Mouse (Mus musculus): ENCODE results near the gene Dzip1. TPM values are rescaled to one million over a fixed set of nuclear protein-coding genes. Genes with fewer than 3 reads are reported as not detected.
A peak's percentile ranks its signal among the peaks of the same experiment; 100 is the strongest.

The Dzip1 gene
- 5.7 and 6.0 TPM in 2 replicates for polyA plus RNA-seq (2012; rRNA removed)

DNA sequence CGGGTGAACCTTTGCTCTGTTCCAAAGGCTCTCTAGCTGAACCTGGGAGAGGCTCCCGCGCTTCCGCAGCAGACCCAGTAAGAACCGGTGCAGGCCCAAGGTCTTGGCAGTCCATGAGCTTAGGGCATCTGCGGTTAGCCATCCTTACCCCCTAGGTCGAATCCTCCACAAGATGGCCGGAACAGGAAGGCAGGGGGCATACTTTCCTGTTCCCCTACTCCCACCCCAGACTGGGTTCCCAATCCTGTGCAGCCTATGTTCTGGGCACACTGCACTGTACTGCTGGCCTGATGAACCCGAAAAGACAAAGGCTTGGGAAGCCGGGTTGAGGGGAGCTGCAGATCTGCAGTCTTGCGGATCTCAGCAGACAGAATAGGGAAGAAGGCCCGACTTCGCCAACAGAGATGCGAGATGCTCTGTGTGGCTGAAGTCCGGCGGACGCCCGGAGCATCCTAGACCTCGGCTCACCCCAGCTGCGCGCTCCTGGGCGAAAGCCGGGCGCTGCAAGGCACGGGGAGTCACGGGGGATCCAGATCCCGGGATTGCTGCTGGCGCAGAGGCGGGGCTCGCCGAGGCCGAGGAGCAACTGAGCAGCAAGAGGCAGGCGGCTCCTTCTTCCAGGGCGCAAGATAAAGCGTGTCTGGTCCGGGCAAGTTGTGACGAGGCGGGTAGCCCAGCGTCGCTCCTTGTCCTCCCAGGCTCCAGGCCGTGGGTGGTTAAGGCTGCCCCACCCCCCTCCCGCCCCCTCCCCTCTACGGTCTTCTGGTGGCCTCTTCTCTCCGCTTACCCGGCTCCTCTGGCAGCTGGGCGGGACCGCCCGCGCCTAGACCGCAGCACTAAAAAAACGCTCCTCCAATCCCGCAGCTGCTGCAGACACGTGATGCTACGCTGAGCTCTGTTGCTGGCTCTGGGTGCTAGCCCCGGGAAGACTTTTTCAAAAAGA lies at the start of gene Dzip1:
Gene Dzip1 (minus strand): TSS at position 788 of the 943 bp plus-strand sequence.
- Histone ChIP-seq H3K4me3 (ENCODE audit: insufficient read depth, low read depth, low read length) (peak within 1 kb of the TSS; percentile 67), H3K36me3 (ENCODE audit: control insufficient read depth, insufficient read depth, low read length) (no peaks in the 10 kb centered on the region), H3K4me1 (ENCODE audit: control insufficient read depth, insufficient read depth, low read length) (peaks cover 4% of the 10 kb centered on the region), H3K27ac (ENCODE audit: insufficient read depth, low read depth, low read length) (no peak within 1 kb of the TSS), H3K27me3 (replicated peaks; ENCODE audit: control insufficient read depth, insufficient read depth, low read length) (no peaks in the 10 kb centered on the region; the same call in 1 of the 2 replicates)
- 4% methylated on average over 55 of the region's 55 CpGs for WGBS
- TF ChIP-seq CTCF (conservative IDR thresholded peaks at IDR 0.05; ENCODE audit: insufficient read depth, insufficient read length, low read depth, low read length) (no peak), POLR2A (IDR thresholded peaks at IDR 0.05; ENCODE audit: low read depth, low read length) (no peak)
- peak; percentile 70 for DNase-seq

DNA sequence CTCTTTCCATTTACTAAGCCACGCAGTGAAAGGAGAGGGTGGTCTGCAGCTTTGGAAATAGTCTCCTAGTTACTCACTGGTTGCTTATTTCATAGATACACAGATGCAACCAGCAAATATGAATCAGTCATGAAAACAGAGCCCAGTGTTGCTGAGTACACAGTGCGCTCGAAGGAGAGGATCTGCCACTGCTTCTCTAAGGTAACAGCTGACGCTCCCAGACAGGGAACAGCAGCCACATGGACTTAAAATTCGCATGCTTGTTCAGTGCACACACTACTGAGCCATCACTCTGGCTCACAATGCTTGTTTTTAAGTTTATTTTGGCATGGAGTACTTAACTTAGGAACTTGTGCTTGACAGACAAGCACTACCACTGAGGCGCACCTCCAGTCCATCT lies 47.0 kb upstream of the Dzip1 start:
- Histone ChIP-seq H3K27me3 (replicated peaks; ENCODE audit: control insufficient read depth, insufficient read depth, low read length) (no peaks in the 10 kb centered on the region), H3K27ac (ENCODE audit: insufficient read depth, low read depth, low read length) (no peak overlapping the region), H3K4me3 (ENCODE audit: insufficient read depth, low read depth, low read length) (no peak overlapping the region), H3K4me1 (ENCODE audit: control insufficient read depth, insufficient read depth, low read length) (no peaks in the 10 kb centered on the region), H3K36me3 (ENCODE audit: control insufficient read depth, insufficient read depth, low read length) (peaks cover 10% of the 10 kb centered on the region)
- WGBS: 91% methylated on average over 6 of the region's 6 CpGs
- DNase-seq: no peak
- TF ChIP-seq POLR2A (IDR thresholded peaks at IDR 0.05; ENCODE audit: low read depth, low read length) (no peak), CTCF (conservative IDR thresholded peaks at IDR 0.05; ENCODE audit: insufficient read depth, insufficient read length, low read depth, low read length) (no peak)

DNA sequence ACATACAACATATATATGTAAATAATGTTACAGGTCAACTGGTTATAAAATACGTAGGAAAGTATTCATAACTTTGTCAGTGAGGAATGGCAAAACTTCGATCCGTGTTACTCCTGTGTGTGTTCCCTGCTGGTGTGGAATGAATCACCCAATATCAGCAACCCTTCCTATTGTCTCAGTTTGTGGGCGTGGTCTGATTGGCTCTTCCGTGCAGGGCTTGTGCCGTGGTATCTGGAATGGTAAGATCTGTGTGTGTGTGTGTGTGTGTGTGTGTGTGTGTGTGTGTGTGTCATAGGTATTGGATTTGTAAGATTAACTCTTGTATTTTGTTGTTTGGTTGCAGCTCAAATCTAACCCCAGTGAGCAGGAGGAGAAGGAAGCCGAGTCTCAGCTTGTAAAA lies 42.4 kb upstream of the Dzip1 start:
- peaks cover 5% of the 10 kb centered on the region for H3K36me3 ChIP-seq (ENCODE audit: control insufficient read depth, insufficient read depth, low read length)
- H3K4me1 ChIP-seq (ENCODE audit: control insufficient read depth, insufficient read depth, low read length): no peaks in the 10 kb centered on the region
- no peak overlapping the region for H3K27ac ChIP-seq (ENCODE audit: insufficient read depth, low read depth, low read length)
- H3K4me3 ChIP-seq (ENCODE audit: insufficient read depth, low read depth, low read length): no peak overlapping the region
- TF ChIP-seq CTCF (conservative IDR thresholded peaks at IDR 0.05; ENCODE audit: insufficient read depth, insufficient read length, low read depth, low read length) (no peak), POLR2A (IDR thresholded peaks at IDR 0.05; ENCODE audit: low read depth, low read length) (no peak)
- 88% methylated on average over 7 of the region's 7 CpGs for WGBS
- DNase-seq: no peak
- H3K27me3 ChIP-seq (replicated peaks; ENCODE audit: control insufficient read depth, insufficient read depth, low read length): no peaks in the 10 kb centered on the region

DNA sequence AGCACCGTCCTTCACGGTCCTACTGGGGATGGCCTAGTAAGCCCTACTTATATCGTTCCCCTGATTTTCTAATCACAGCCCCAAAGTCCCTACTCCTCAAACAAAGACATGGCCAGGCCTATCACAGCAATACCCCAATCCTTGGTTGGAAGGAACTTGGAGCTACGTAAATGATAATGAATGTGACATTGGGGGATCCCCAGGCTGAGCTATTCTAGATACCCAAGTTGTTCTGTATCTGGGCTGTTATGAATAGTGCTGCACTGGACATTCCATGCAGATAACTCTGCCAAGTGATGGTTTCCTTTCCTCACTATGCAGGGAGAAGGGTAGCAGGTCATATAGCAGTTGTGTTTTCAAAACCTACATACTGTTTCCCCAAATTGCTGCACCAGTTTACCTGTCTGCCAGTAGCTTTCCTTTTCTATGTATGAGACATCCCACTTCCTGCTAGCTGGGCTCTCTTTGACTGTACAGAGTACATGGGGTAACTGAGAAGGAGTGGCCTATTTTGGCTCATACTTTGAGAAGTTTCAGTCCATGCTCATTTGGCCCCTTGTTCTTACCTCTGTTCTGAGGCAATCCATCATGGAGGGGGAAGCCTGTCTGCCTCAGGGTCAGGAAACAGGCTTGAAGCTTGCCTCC lies 40.2 kb upstream of the Dzip1 start:
- H3K27me3 ChIP-seq (replicated peaks; ENCODE audit: control insufficient read depth, insufficient read depth, low read length): no peaks in the 10 kb centered on the region
- H3K4me3 ChIP-seq (ENCODE audit: insufficient read depth, low read depth, low read length): no peak overlapping the region
- no peak for DNase-seq
- no peaks in the 10 kb centered on the region for H3K4me1 ChIP-seq (ENCODE audit: control insufficient read depth, insufficient read depth, low read length)
- TF ChIP-seq CTCF (conservative IDR thresholded peaks at IDR 0.05; ENCODE audit: insufficient read depth, insufficient read length, low read depth, low read length) (no peak), POLR2A (IDR thresholded peaks at IDR 0.05; ENCODE audit: low read depth, low read length) (no peak)
- peaks cover 5% of the 10 kb centered on the region for H3K36me3 ChIP-seq (ENCODE audit: control insufficient read depth, insufficient read depth, low read length)
- 91% methylated on average over 4 of the region's 4 CpGs for WGBS
- no peak overlapping the region for H3K27ac ChIP-seq (ENCODE audit: insufficient read depth, low read depth, low read length)

DNA sequence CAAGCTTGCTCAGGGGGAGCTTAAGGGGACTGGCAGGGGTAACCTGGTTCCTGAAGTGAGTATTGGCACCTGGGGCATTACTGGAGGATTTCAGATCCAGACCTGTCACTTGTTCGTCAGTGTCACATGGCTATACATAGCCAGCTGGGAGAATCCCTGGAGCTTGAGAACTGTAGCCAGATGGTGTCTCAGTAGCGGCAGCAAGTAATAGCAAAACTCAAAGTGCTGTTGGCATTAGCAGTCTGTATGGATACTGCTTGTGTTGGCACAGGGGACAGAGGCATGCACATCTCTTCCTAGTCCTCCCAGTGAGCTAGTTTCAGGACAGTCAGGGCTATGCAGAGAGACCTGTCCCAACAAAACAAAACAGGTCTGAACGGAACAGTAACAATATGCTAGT lies 32.8 kb upstream of the Dzip1 start:
- 92% methylated on average over 3 of the region's 3 CpGs for WGBS
- DNase-seq: no peak
- Histone ChIP-seq H3K27me3 (replicated peaks; ENCODE audit: control insufficient read depth, insufficient read depth, low read length) (no peaks in the 10 kb centered on the region), H3K27ac (ENCODE audit: insufficient read depth, low read depth, low read length) (no peak overlapping the region), H3K36me3 (ENCODE audit: control insufficient read depth, insufficient read depth, low read length) (peaks cover 12% of the 10 kb centered on the region), H3K4me3 (ENCODE audit: insufficient read depth, low read depth, low read length) (no peak overlapping the region), H3K4me1 (ENCODE audit: control insufficient read depth, insufficient read depth, low read length) (no peaks in the 10 kb centered on the region)
- no peak for TF ChIP-seq POLR2A (IDR thresholded peaks at IDR 0.05; ENCODE audit: low read depth, low read length)
- no peak for TF ChIP-seq CTCF (conservative IDR thresholded peaks at IDR 0.05; ENCODE audit: insufficient read depth, insufficient read length, low read depth, low read length)

DNA sequence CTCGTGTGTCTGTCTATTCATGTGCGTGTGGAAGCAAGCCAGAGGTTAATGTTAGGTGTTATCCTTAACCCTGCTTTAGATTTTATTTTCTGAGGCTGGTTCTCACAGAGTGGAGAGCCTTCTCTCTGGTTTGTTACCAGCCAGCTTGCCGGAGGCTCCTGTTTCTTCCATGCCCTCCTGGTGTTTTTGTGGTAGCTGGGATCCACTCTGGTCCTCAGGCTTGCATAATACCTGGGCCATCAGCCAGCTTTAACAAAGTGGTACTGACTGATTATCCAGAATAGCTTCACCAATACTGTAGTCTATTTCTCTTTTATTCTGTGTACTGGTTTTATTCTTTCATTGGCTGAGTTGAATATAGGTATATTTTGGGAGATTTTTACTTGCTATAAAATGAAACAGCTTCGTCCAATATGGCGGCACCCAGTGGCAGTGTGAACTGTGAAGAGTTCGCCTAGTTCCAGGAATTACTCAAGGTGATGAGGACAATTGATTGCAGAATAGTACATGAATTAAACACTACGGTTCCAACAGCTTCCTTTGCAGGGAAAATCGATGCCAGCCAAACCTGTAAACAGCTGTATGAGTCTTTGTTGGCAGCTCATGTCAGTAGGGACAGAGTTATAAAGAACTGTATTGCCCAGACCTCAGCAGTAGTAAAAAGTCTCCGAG lies 26.8 kb upstream of the Dzip1 start:
- WGBS: 91% methylated on average over 9 of the region's 9 CpGs
- H3K27ac ChIP-seq (ENCODE audit: insufficient read depth, low read depth, low read length): no peak overlapping the region
- no peaks in the 10 kb centered on the region for H3K4me1 ChIP-seq (ENCODE audit: control insufficient read depth, insufficient read depth, low read length)
- no peak for TF ChIP-seq POLR2A (IDR thresholded peaks at IDR 0.05; ENCODE audit: low read depth, low read length)
- no peak for TF ChIP-seq CTCF (conservative IDR thresholded peaks at IDR 0.05; ENCODE audit: insufficient read depth, insufficient read length, low read depth, low read length)
- H3K27me3 ChIP-seq (replicated peaks; ENCODE audit: control insufficient read depth, insufficient read depth, low read length): no peaks in the 10 kb centered on the region
- no peak overlapping the region for H3K4me3 ChIP-seq (ENCODE audit: insufficient read depth, low read depth, low read length)
- DNase-seq: peak; percentile 39
- peaks cover 3% of the 10 kb centered on the region for H3K36me3 ChIP-seq (ENCODE audit: control insufficient read depth, insufficient read depth, low read length)

Data from kidney, adult 2 months (tissue).